Mouse (Mus musculus): ENCODE data around the gene Fndc3b. TPM values are rescaled to one million over a fixed set of nuclear protein-coding genes. Genes with fewer than 3 reads are reported as not detected.
"Not testable (repeated sequence)": the region's sequence is repeated elsewhere in the genome, so short reads cannot be mapped to it uniquely, and the experiment has no call there.

Gene Fndc3b
- polyA plus RNA-seq, 1 experiment from 2014 or later = 8.2 TPM

- Histone ChIP-seq H3K27ac (replicated peaks) (no peak overlapping the region), H3K9me3 (replicated peaks) (no peaks in the 10 kb centered on the region), H3K27me3 (replicated peaks) (no peaks in the 10 kb centered on the region), H3K9ac (replicated peaks) (no peak overlapping the region), H3K4me3 (replicated peaks) (no peak overlapping the region), H3K4me1 (no peaks in the 10 kb centered on the region), H3K4me2 (no peak overlapping the region), H3K36me3 (no peaks in the 10 kb centered on the region)
- no peak for ATAC-seq (ENCODE audit: low FRiP score)
- 88% methylated on average over 3 of the region's 3 CpGs for WGBS
These were observed 304.7 kb downstream of the Fndc3b start for GRCm38 (mm10) chr3:27406440-27406839.

GRCm38 (mm10) chr3:27400996-27401395, 310.1 kb downstream of the Fndc3b start:
- H3K36me3 ChIP-seq; ATAC-seq (ENCODE audit: low FRiP score); H3K27me3 ChIP-seq (replicated peaks); H3K27ac ChIP-seq (replicated peaks); H3K9ac ChIP-seq (replicated peaks); H3K9me3 ChIP-seq (replicated peaks); H3K4me2 ChIP-seq; H3K4me1 ChIP-seq; H3K4me3 ChIP-seq (replicated peaks): not testable (repeated sequence)
- WGBS = 97% methylated on average over 3 of the region's 3 CpGs

- Histone ChIP-seq H3K9ac (replicated peaks) (no peak overlapping the region), H3K4me3 (replicated peaks) (no peak overlapping the region), H3K36me3 (no peaks in the 10 kb centered on the region), H3K4me2 (no peak overlapping the region), H3K27me3 (replicated peaks) (no peaks in the 10 kb centered on the region), H3K27ac (replicated peaks) (no peak overlapping the region), H3K9me3 (replicated peaks) (no peaks in the 10 kb centered on the region), H3K4me1 (no peaks in the 10 kb centered on the region)
- WGBS = 84% methylated on average over 1 of the region's 1 CpGs
- ATAC-seq (ENCODE audit: low FRiP score) = no peak
These were observed 321.2 kb downstream of the Fndc3b start for GRCm38 (mm10) chr3:27389923-27390322.

- WGBS = 77% methylated on average over 3 of the region's 3 CpGs
- no peaks in the 10 kb centered on the region for H3K36me3 ChIP-seq
- no peaks in the 10 kb centered on the region for H3K27me3 ChIP-seq (replicated peaks)
- no peaks in the 10 kb centered on the region for H3K4me1 ChIP-seq
- H3K4me3 ChIP-seq (replicated peaks) = no peak overlapping the region
- H3K9ac ChIP-seq (replicated peaks) = no peak overlapping the region
- no peak overlapping the region for H3K27ac ChIP-seq (replicated peaks)
- ATAC-seq (ENCODE audit: low FRiP score) = no peak
- H3K4me2 ChIP-seq = no peak overlapping the region
- H3K9me3 ChIP-seq (replicated peaks) = no peaks in the 10 kb centered on the region
These were observed 326.3 kb downstream of the Fndc3b start for GRCm38 (mm10) chr3:27384836-27385235.

GRCm38 (mm10) chr3:27377935-27378334, 333.2 kb downstream of the Fndc3b start:
- Histone ChIP-seq H3K4me2 (no peak overlapping the region), H3K4me1 (no peaks in the 10 kb centered on the region), H3K27ac (replicated peaks) (no peak overlapping the region), H3K9me3 (replicated peaks) (no peaks in the 10 kb centered on the region), H3K9ac (replicated peaks) (no peak overlapping the region), H3K4me3 (replicated peaks) (no peak overlapping the region), H3K36me3 (no peaks in the 10 kb centered on the region), H3K27me3 (replicated peaks) (peaks cover 22% of the 10 kb centered on the region)
- 78% methylated on average over 4 of the region's 4 CpGs for WGBS
- ATAC-seq (ENCODE audit: low FRiP score) = no peak

GRCm38 (mm10) chr3:27374396-27374795, 336.7 kb downstream of the Fndc3b start:
- no peak overlapping the region for H3K27ac ChIP-seq (replicated peaks)

GRCm38 (mm10) chr3:27371725-27372650, 339.1 kb downstream of the Fndc3b start:
- peaks cover 69% of the 10 kb centered on the region for H3K27me3 ChIP-seq (replicated peaks)
- peak overlapping the region; percentile 43 for H3K9ac ChIP-seq (replicated peaks)
- H3K27ac ChIP-seq (replicated peaks) = no peak overlapping the region
- H3K4me3 ChIP-seq (replicated peaks) = peak overlapping the region; percentile 47
- H3K9me3 ChIP-seq (replicated peaks) = no peaks in the 10 kb centered on the region
- peaks cover 23% of the 10 kb centered on the region for H3K4me1 ChIP-seq
- H3K4me2 ChIP-seq = peak overlapping the region; percentile 97
- WGBS = 1% methylated on average over 76 of the region's 77 CpGs
- no peaks in the 10 kb centered on the region for H3K36me3 ChIP-seq
- peak; percentile 75 for ATAC-seq (ENCODE audit: low FRiP score)

More at GRCm38 (mm10) chr3:27374396-27374795, 336.7 kb downstream of the Fndc3b start:
- H3K4me3 ChIP-seq (replicated peaks) = no peak overlapping the region
- H3K9me3 ChIP-seq (replicated peaks) = no peaks in the 10 kb centered on the region
- H3K4me1 ChIP-seq = peaks cover 23% of the 10 kb centered on the region
- H3K4me2 ChIP-seq = no peak overlapping the region
- H3K36me3 ChIP-seq = no peaks in the 10 kb centered on the region
- 45% methylated on average over 9 of the region's 9 CpGs for WGBS
- ATAC-seq (ENCODE audit: low FRiP score) = no peak
- no peak overlapping the region for H3K9ac ChIP-seq (replicated peaks)
- H3K27me3 ChIP-seq (replicated peaks) = peaks cover 57% of the 10 kb centered on the region

GRCm38 (mm10) chr3:27371276-27371621, 339.9 kb downstream of the Fndc3b start, which contains the start of gene Ghsr:
TSS of gene Ghsr (plus strand) at chr3:27371351.
- peak; percentile 76 for ATAC-seq (ENCODE audit: low FRiP score)
- Histone ChIP-seq H3K27me3 (replicated peaks) (peaks cover 69% of the 10 kb centered on the region), H3K9ac (replicated peaks) (peak within 1 kb of the TSS; percentile 43), H3K4me3 (replicated peaks) (peak within 1 kb of the TSS; percentile 47), H3K27ac (replicated peaks) (no peak within 1 kb of the TSS), H3K36me3 (no peaks in the 10 kb centered on the region), H3K9me3 (replicated peaks) (no peaks in the 10 kb centered on the region), H3K4me2 (peak within 1 kb of the TSS; percentile 97), H3K4me1 (peaks cover 23% of the 10 kb centered on the region)
- WGBS = under 1% methylated on average over 16 of the region's 19 CpGs

- 2% methylated on average over 20 of the region's 20 CpGs for WGBS
- no peaks in the 10 kb centered on the region for H3K9me3 ChIP-seq (replicated peaks)
These were observed 340.4 kb downstream of the Fndc3b start for GRCm38 (mm10) chr3:27370582-27371275.

GRCm38 (mm10) chr3:27370125-27370524, 341.0 kb downstream of the Fndc3b start:
- WGBS = 5% methylated on average over 10 of the region's 10 CpGs

More at GRCm38 (mm10) chr3:27370582-27371275, 340.4 kb downstream of the Fndc3b start:
- no peaks in the 10 kb centered on the region for H3K36me3 ChIP-seq
- H3K4me1 ChIP-seq = peaks cover 23% of the 10 kb centered on the region
- H3K9ac ChIP-seq (replicated peaks) = 0 out of 2 replicates have a peak overlapping the region, but pooled peaks have one; percentile 43
- ATAC-seq (ENCODE audit: low FRiP score) = no peak
- peak overlapping the region; percentile 47 for H3K4me3 ChIP-seq (replicated peaks)
- H3K4me2 ChIP-seq = peak overlapping the region; percentile 97
- no peak overlapping the region for H3K27ac ChIP-seq (replicated peaks)
- peaks cover 69% of the 10 kb centered on the region for H3K27me3 ChIP-seq (replicated peaks)

More at GRCm38 (mm10) chr3:27370125-27370524, 341.0 kb downstream of the Fndc3b start:
- no peak overlapping the region for H3K27ac ChIP-seq (replicated peaks)
- H3K9ac ChIP-seq (replicated peaks) = no peak overlapping the region
- H3K27me3 ChIP-seq (replicated peaks) = peaks cover 67% of the 10 kb centered on the region
- ATAC-seq (ENCODE audit: low FRiP score) = no peak
- no peaks in the 10 kb centered on the region for H3K9me3 ChIP-seq (replicated peaks)
- H3K4me3 ChIP-seq (replicated peaks) = no peak overlapping the region
- H3K36me3 ChIP-seq = no peaks in the 10 kb centered on the region
- H3K4me1 ChIP-seq = peaks cover 23% of the 10 kb centered on the region
- H3K4me2 ChIP-seq = peak overlapping the region; percentile 97; the same call in 1 of the 2 replicates
